Mouse (Mus musculus): ENCODE data around the gene Slc41a3. TPM values are rescaled to one million over a fixed set of nuclear protein-coding genes. Genes with fewer than 3 reads are reported as not detected.
"Not testable (repeated sequence)": the region's sequence is repeated elsewhere in the genome, so short reads cannot be mapped to it uniquely, and the experiment has no call there.

Slc41a3 gene
- polyA plus RNA-seq, 1 experiment from 2014 or later, result 3.1 TPM

DNA sequence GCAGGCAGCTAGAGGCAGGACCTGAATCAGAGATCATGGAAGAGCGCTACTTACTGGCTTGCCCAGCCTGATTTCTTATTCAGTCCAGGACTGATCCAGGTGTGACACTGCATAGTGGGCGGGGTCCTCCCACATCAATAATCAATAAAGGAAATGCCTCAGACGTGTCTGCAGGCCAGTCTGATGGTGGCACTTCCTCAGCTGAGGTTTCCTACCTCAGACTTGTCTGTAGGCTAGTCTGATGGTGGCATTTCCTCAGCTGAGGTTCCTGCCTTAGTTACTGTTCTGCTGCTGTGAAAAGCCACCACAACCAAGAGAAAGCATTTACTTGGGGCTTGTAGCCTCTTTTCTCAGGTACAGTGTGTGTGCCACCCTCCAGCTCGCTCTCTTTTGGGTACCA is 23.0 kb downstream of the Slc41a3 start:
- no peak for ATAC-seq (ENCODE audit: low FRiP score, low read depth)
- 87% methylated on average over 4 of the region's 4 CpGs for whole genome bisulfite sequencing
- peaks cover 6% of the 10 kb centered on the region; the same call in 1 of the 2 replicates for H3K4me1 ChIP-seq
- H3K9me3 ChIP-seq, result no peaks in the 10 kb centered on the region
- H3K4me3 ChIP-seq, result no peak overlapping the region
- H3K9ac ChIP-seq (replicated peaks), result no peak overlapping the region
- H3K36me3 ChIP-seq, result no peaks in the 10 kb centered on the region
- H3K27me3 ChIP-seq, result no peaks in the 10 kb centered on the region
- H3K4me2 ChIP-seq (replicated peaks), result no peak overlapping the region
- no peak overlapping the region for H3K27ac ChIP-seq (replicated peaks)

DNA sequence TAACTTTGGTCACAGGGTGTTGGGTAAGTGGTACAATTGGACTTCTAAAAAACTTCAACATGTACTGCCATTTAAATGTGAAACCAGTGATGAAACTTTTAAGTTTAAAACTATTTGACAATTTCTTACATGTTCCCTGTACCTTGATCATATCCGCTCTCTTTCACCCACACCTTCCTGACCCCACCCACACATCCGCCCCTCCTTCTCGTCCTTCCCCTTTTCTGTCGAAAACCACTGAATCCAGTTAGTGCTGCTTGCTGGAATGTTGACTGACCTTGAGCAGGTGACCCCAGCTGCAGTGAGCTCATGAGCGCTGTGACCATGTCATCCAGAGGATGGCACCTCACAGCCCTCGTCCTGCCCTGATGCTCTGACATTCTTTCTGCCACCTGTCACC is 25.0 kb downstream of the Slc41a3 start:
- ATAC-seq (ENCODE audit: low FRiP score, low read depth), result no peak

DNA sequence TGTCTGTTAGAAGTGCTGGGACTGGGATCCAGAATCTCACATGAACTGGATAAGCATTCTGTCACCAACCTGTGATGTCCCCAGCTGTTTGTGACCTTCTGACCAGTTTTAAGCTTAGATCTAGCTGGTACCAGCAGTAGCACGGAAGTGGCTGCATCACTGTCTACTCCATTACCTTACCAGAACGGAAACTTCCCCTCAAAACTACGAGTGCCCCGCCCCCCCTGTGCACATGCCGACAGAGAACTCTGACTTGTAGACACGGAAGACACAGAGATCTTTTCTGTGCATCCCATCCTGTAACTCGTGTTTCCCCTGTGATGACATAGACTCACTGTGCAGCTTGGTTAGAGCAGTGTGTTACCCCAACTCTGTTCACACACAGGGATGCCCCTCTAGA is 25.9 kb downstream of the Slc41a3 start:
- Histone ChIP-seq H3K27me3 (no peaks in the 10 kb centered on the region), H3K9me3 (no peaks in the 10 kb centered on the region), H3K9ac (replicated peaks) (no peak overlapping the region), H3K27ac (replicated peaks) (no peak overlapping the region), H3K4me2 (replicated peaks) (no peak overlapping the region), H3K4me3 (no peak overlapping the region), H3K4me1 (no peaks in the 10 kb centered on the region), H3K36me3 (no peaks in the 10 kb centered on the region)
- whole genome bisulfite sequencing, result 93% methylated on average over 7 of the region's 7 CpGs
- ATAC-seq (ENCODE audit: low FRiP score, low read depth), result no peak

More for the DNA sequence above, 25.0 kb downstream of the Slc41a3 start:
- no peak overlapping the region for H3K9ac ChIP-seq (replicated peaks)
- H3K4me3 ChIP-seq, result no peak overlapping the region
- H3K4me1 ChIP-seq, result no peaks in the 10 kb centered on the region
- no peaks in the 10 kb centered on the region for H3K36me3 ChIP-seq
- H3K9me3 ChIP-seq, result no peaks in the 10 kb centered on the region
- H3K27ac ChIP-seq (replicated peaks), result no peak overlapping the region
- H3K4me2 ChIP-seq (replicated peaks), result no peak overlapping the region
- WGBS, result 94% methylated on average over 6 of the region's 6 CpGs
- H3K27me3 ChIP-seq, result no peaks in the 10 kb centered on the region

DNA sequence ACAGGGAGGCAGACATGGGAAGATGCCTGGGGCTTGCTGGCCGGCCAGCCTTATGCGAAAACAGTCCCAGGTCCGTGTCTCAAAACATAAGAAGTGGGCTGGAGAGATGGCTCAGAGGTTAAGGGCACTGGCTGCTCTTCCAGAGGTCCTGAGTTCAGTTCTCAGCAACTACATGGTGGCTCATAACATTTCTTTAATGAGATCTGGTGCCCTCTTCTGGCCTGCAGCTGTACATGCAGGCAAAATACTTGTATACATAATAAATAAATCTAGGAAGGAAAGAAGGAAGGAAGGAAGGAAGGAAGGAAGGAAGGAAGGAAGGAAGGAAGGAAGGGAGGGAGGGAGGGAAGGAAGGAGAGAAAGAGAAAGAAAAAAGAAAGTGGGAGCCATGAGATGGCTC is 28.0 kb downstream of the Slc41a3 start:
- WGBS, result 63% methylated on average over 3 of the region's 3 CpGs

DNA sequence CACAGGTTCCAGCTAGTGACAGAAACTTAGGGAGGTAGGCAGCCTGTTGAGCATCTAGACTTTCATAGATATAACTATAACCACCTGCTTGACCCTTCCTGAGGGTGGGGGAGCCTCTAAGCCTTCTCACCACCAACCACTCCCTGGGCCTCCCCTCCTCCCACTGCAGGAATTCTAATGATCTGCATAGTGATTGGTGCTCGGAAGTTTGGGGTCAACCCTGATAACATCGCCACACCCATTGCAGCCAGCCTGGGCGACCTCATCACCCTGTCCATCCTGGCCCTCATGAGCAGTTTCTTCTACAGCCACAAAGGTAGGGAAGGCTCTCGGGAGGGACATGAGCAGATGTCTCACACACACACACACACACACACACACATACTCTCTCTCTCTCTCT is 30.6 kb downstream of the Slc41a3 start:
- WGBS, result 35% methylated on average over 4 of the region's 4 CpGs

More for the DNA sequence above, 28.0 kb downstream of the Slc41a3 start:
- H3K4me2 ChIP-seq (replicated peaks); H3K27me3 ChIP-seq; H3K36me3 ChIP-seq; H3K4me3 ChIP-seq; H3K9me3 ChIP-seq; H3K9ac ChIP-seq (replicated peaks); H3K4me1 ChIP-seq; ATAC-seq (ENCODE audit: low FRiP score, low read depth); H3K27ac ChIP-seq (replicated peaks): not testable (repeated sequence)

DNA sequence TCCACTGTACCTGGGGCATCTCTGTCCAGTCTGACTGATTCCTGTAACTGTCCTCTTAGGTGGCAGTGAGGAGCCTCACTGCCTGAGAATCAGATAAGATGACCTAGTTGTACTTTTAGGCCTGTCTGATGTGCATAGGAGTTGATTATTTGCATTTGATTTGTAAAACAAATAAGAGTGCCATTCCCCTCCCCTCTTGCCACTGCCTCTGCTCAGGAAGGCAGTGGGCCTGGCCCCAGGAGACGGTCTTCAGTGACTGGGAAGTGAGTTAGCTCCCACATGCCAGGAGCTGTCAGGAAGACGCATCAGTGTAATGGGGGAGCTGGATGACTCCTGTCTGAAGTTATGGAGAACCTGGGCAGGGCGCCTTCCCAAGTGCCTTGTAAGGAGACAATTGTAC is 31.1 kb downstream of the Slc41a3 start:
- ATAC-seq (ENCODE audit: low FRiP score, low read depth), result no peak
- H3K4me3 ChIP-seq, result no peak overlapping the region
- H3K36me3 ChIP-seq, result no peaks in the 10 kb centered on the region
- no peak overlapping the region for H3K4me2 ChIP-seq (replicated peaks)
- no peaks in the 10 kb centered on the region for H3K9me3 ChIP-seq
- no peak overlapping the region for H3K27ac ChIP-seq (replicated peaks)
- WGBS, result 70% methylated on average over 3 of the region's 3 CpGs
- H3K9ac ChIP-seq (replicated peaks), result no peak overlapping the region; the same call in 1 of the 2 replicates
- no peaks in the 10 kb centered on the region for H3K27me3 ChIP-seq
- no peaks in the 10 kb centered on the region for H3K4me1 ChIP-seq

More for the DNA sequence above, 30.6 kb downstream of the Slc41a3 start:
- no peaks in the 10 kb centered on the region for H3K27me3 ChIP-seq
- H3K27ac ChIP-seq (replicated peaks), result no peak overlapping the region
- no peaks in the 10 kb centered on the region for H3K36me3 ChIP-seq
- no peak overlapping the region for H3K4me3 ChIP-seq
- H3K4me2 ChIP-seq (replicated peaks), result no peak overlapping the region
- H3K9me3 ChIP-seq, result no peaks in the 10 kb centered on the region
- no peaks in the 10 kb centered on the region for H3K4me1 ChIP-seq
- no peak for ATAC-seq (ENCODE audit: low FRiP score, low read depth)
- H3K9ac ChIP-seq (replicated peaks), result no peak overlapping the region

DNA sequence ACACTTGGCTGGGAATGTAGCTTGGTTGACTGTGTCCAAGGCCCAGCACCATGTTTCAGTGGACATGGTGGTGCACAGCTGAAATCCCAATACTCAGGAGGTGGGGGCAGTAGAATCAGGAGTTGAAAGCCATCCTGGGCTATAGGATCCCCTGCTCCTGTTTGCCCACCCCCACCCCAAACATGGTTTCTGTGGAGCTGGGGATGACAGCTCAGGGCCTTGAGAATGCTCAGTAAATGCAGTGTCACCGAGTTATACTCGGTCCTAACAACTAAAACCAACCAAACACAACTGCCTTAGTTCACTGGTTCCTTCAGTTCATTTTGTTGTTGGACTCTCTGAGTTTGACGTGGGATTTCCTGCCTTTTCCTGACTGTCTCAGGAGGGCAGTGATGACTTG is 38.5 kb downstream of the Slc41a3 start:
- no peak overlapping the region for H3K9ac ChIP-seq (replicated peaks)
- no peak overlapping the region for H3K4me3 ChIP-seq
- no peaks in the 10 kb centered on the region for H3K36me3 ChIP-seq
- H3K27me3 ChIP-seq, result no peaks in the 10 kb centered on the region
- no peaks in the 10 kb centered on the region for H3K9me3 ChIP-seq
- no peak for ATAC-seq (ENCODE audit: low FRiP score, low read depth)
- WGBS, result 87% methylated on average over 3 of the region's 3 CpGs
- no peak overlapping the region for H3K4me2 ChIP-seq (replicated peaks)
- H3K27ac ChIP-seq (replicated peaks), result no peak overlapping the region
- peaks cover 10% of the 10 kb centered on the region; the same call in 1 of the 2 replicates for H3K4me1 ChIP-seq

DNA sequence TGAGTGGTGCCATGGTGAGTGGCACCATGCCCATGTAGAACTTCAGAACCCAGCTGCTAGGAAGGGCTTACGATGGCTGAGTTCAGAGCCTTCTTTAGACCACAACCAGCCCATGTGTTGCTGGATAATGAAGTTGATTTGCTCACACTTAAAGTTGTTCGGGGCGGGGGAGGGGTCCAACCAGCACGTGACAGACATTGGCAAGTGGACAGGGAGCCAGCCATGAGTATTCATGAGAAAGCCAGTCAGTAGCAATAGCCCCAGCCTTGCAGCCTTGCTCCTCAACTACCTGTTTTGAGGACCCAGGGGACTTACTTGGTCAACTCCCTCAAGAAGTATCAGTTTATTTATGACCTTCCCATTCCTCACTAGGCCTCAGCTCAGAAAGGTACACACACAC is 40.4 kb downstream of the Slc41a3 start:
- Histone ChIP-seq H3K4me3 (no peak overlapping the region), H3K4me1 (peaks cover 10% of the 10 kb centered on the region; the same call in 1 of the 2 replicates), H3K9ac (replicated peaks) (no peak overlapping the region; the same call in 1 of the 2 replicates), H3K27ac (replicated peaks) (no peak overlapping the region), H3K36me3 (no peaks in the 10 kb centered on the region), H3K27me3 (no peaks in the 10 kb centered on the region), H3K9me3 (no peaks in the 10 kb centered on the region), H3K4me2 (replicated peaks) (no peak overlapping the region)
- ATAC-seq (ENCODE audit: low FRiP score, low read depth), result no peak
- WGBS, result 72% methylated on average over 4 of the region's 4 CpGs

DNA sequence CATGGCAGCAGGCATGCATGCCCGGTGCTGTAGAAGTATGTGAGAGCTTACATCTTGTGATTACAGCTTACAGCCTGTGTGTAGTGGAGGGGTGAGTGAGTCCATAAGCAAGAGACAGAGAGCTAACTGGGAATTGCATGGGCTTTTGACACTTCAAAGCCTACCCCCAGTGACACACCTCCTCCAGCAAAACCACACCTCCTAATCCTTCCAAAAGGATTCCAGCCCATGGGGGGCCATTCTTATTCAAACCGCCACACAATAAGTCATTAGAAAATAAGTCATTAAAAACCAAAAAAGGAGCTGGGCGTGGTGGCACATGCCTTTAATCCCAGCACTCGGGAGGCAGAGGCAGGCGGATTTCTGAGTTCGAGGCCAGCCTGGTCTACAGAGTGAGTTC is 43.9 kb downstream of the Slc41a3 start:
- no peaks in the 10 kb centered on the region for H3K27me3 ChIP-seq
- H3K9me3 ChIP-seq, result no peaks in the 10 kb centered on the region
- H3K4me1 ChIP-seq, result peaks cover 10% of the 10 kb centered on the region; the same call in 1 of the 2 replicates
- 94% methylated on average over 6 of the region's 6 CpGs for WGBS
- H3K36me3 ChIP-seq, result no peaks in the 10 kb centered on the region
- no peak for ATAC-seq (ENCODE audit: low FRiP score, low read depth)
- H3K27ac ChIP-seq (replicated peaks), result no peak overlapping the region
- H3K4me2 ChIP-seq (replicated peaks), result no peak overlapping the region
- no peak overlapping the region for H3K4me3 ChIP-seq
- no peak overlapping the region for H3K9ac ChIP-seq (replicated peaks)

DNA sequence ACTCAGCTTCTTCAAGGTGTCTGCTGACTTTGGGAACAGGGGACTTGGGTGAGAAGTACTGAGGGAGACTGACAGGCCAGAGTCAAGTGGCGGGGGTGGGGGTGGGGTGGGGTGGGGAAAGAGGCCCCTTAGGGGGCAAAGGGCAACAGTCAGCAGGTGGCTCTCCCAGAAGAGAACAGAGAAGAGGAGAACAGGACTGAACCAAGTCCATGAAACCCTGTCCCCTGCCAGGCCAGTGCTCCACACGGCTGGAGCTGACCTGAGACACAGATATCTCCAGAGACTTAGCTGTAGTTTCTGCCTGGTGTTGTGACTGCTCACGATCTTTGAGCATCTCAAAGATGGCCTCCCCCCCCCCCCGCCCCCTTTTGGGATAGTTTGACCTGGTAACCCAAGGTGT is 44.8 kb downstream of the Slc41a3 start:
- ATAC-seq (ENCODE audit: low FRiP score, low read depth), result no peak
- no peak overlapping the region for H3K9ac ChIP-seq (replicated peaks)
- peaks cover 10% of the 10 kb centered on the region; the same call in 1 of the 2 replicates for H3K4me1 ChIP-seq
- no peak overlapping the region for H3K4me2 ChIP-seq (replicated peaks)
- H3K27me3 ChIP-seq, result no peaks in the 10 kb centered on the region
- no peaks in the 10 kb centered on the region for H3K9me3 ChIP-seq
- WGBS, result 72% methylated on average over 4 of the region's 4 CpGs
- no peaks in the 10 kb centered on the region for H3K36me3 ChIP-seq
- no peak overlapping the region for H3K27ac ChIP-seq (replicated peaks)
- H3K4me3 ChIP-seq, result no peak overlapping the region

DNA sequence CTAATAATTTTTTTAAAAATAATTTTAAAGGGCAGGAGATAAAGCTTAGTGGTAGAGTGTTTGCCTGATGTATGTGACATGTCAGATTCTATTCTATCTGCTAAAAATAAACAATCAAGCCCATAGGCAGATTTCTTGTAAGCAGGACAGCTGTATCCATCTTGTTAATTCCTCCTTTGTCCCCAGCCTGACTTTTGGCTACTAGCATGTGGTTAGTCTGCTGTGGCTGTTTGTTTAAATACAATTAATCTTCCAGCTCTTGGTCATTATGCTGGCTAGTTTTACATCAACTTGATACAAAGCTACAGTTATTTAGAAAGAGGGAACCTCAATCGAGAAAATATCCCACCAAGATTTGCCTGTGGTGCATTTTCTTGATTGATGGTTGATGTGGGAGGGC is 46.1 kb downstream of the Slc41a3 start:
- no peaks in the 10 kb centered on the region for H3K4me1 ChIP-seq
- no peak overlapping the region for H3K4me3 ChIP-seq
- H3K36me3 ChIP-seq, result no peaks in the 10 kb centered on the region
- 74% methylated on average over 1 of the region's 1 CpGs for WGBS
- H3K9me3 ChIP-seq, result no peaks in the 10 kb centered on the region
- no peak overlapping the region for H3K9ac ChIP-seq (replicated peaks)
- no peaks in the 10 kb centered on the region for H3K27me3 ChIP-seq
- no peak overlapping the region for H3K4me2 ChIP-seq (replicated peaks)
- no peak overlapping the region for H3K27ac ChIP-seq (replicated peaks)
- no peak for ATAC-seq (ENCODE audit: low FRiP score, low read depth)

DNA sequence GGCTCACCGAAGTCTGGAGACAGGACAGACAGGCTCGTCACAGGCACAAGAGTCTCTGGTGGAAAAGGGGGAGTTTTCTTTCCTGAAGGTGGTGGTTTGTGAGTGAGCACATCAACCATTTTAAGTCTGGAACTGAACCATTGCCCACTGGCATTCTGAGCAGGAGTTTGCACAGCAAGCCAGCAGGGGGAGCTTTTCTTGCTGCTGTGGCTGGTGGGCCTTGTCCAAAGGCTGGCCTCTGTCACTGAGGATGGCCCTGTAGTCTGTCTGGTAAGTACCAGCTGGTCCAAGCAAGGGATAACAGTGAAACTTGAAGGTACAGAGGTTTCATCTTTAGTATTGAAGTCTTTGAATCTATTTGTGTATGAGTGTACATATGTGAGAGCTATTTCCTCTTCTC is 49.2 kb downstream of the Slc41a3 start:
- 54% methylated on average over 2 of the region's 2 CpGs for WGBS
- Histone ChIP-seq H3K4me1 (no peaks in the 10 kb centered on the region), H3K4me2 (replicated peaks) (no peak overlapping the region), H3K4me3 (no peak overlapping the region), H3K9me3 (no peaks in the 10 kb centered on the region), H3K27ac (replicated peaks) (no peak overlapping the region), H3K9ac (replicated peaks) (no peak overlapping the region), H3K27me3 (no peaks in the 10 kb centered on the region), H3K36me3 (no peaks in the 10 kb centered on the region)
- ATAC-seq (ENCODE audit: low FRiP score, low read depth), result no peak

DNA sequence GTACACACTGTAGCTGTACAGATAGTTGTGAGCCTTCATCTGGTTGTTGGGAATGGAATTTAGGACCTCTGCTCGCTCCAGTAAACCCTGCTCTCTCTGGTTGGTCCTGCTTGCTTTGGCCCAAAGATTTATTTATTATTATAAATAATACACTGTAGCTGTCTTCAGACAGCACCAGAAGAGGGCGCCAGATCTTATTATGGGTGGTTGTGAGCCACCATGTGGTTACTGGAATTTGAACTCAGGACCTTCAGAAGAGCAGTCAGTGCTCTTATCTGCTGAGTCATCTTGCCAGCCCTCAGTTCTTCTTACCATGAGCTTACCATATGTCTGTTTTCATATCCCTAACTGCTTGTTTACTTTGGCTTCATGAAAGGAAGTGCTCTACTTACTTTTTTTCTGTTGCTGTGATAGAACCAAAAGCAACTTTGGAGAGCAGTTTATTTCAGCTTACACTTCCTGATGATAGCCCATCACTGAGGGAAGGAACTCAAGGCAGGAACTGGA is 51.9 kb downstream of the Slc41a3 start:
- peaks cover 12% of the 10 kb centered on the region for H3K36me3 ChIP-seq
- H3K4me2 ChIP-seq (replicated peaks); H3K4me1 ChIP-seq; H3K9me3 ChIP-seq; H3K27ac ChIP-seq (replicated peaks); H3K9ac ChIP-seq (replicated peaks); H3K27me3 ChIP-seq; H3K4me3 ChIP-seq; ATAC-seq (ENCODE audit: low FRiP score, low read depth): not testable (repeated sequence)
- WGBS, result 73% methylated on average over 2 of the region's 2 CpGs

Data from midbrain, embryonic 12.5 days (tissue).